Mouse (Mus musculus) left cerebral cortex, adult 11 months (tissue): ENCODE results near the gene Vars2.

Experiments used
- DNase-seq: peaks from one replicate; pipeline ENCODE4 v3.0.0; 2022; ENCODE audit warnings: low spot score

Gene Vars2

DNA sequence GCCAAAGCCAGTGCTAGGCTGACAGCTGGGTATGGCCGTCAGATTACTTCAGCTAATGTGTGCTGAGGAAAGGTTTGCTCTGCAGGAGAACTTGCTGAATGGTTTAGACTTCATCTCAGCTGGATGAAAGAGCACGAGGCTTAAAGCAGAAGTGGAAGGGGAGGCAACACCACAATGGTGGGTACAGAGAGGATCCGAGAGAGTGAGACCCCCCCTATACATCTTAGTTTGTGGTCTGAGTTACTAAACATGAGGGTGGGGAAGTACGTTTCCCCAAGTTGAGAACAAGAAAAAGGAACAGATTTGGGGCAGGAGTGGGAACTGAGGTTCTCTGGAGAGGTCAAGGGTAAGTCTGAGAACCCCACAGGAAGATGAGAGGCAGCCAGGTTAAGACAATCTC is 25.0 kb upstream of the Vars2 start:
- DNase-seq: no peak

DNA sequence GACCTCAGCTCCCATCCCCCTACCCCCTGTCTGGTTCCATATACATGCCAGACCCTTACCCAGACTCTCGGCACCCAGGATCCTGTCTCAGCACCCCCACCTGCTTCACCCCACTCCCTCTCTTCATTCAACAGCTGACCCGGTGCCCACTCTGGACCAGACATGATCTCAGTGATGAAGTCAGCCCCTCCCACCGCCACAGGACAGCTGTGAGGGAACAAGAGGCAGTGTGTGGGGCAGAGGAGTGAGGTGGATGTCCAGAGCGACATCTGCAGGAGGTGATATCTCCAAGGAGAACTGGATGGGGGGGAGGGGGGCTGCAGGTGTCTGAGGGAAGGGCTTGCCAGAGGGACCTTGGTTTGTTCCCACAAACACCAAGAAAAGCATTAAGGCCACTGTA is 24.4 kb upstream of the Vars2 start:
- DNase-seq: no peak

DNA sequence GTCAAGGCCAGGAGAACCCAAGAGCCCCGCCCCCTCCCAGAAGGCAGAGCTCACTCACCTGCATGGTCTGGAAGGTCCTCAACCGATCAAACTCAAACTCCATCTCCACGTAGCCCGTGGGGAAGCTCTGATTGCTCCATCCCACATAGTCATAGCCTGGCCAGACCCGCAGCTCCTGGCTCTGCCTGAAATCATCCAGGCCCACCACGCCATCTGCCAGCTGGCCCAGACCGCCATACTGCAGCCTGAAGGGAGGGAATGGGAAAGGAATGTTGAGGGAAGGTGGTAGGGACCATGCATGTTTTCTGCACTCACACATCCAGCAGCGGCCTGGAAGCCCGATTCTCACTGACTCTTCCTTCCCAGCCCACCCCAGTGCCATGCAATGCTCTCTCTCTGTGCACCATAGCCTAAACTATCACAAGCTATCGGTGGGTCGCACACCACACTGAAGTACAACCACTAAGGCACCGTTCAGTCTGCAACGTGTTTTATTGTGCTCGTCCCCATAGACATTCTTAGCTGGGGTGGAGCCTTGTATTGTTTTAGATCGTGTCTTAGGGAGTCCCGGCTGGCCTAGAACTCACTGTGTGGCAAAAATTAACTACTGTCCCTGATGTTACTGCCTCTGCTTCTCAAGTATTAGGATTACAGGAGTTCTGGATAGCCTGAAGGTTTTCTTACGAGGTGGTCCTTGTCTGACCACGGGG is 22.7 kb upstream of the Vars2 start:
- no peak for DNase-seq

DNA sequence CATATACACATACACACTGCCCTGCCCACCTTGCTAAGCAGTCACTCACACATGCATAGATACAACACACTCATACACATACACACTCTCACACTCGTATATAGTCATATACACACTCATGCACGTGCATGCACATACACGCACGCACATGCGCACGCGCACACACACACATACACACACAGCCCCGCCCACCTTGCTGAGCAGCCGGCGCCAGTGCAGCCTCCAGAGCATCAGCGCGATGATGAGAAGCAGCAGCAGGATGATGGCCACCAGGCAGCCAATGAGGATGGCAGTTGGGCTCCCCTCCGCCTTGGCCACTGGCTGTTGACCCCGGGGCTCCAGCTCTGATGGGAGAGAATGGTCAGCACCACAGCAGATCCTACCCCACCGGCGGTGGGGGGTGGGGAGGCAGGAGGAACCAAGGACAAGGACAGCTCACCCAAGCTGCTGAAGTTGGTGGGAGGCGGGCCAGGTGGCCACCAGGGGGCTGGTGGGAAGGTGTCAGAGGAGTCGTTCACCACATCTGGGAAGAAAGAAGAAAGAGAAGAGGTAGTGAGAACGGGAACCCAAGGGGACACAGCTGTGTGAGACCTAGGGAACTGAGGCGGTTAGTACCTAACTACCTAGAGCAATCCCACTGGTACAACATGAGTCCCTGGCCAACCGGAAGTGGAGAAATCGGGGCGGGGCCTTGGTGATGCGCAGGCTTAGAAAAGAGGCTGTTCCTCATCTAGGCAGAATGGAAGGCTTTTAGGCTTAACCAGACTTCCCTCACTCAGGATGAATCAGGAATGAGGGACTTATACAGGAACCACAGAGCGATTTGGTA is 21.2 kb upstream of the Vars2 start:
- no peak for DNase-seq

DNA sequence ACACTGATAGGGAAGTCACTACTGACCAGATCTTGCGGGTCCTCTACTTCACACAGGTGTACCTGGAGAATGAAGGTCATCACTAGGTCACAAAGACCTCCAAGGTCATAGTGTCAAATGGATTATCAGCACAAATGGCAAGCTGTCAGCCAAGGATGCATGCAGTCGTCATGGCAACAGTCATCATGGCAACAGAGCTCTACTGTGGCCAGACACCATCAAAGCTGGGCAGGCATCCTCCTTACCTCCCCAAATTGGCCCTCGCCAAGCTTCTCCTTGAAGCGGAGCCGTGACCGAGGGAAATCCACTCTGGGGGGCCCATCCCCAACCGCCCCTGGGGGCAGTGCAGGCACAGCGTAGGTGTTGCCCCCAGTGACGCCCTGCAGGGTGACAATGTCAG is 17.7 kb upstream of the Vars2 start:
- no peak for DNase-seq

DNA sequence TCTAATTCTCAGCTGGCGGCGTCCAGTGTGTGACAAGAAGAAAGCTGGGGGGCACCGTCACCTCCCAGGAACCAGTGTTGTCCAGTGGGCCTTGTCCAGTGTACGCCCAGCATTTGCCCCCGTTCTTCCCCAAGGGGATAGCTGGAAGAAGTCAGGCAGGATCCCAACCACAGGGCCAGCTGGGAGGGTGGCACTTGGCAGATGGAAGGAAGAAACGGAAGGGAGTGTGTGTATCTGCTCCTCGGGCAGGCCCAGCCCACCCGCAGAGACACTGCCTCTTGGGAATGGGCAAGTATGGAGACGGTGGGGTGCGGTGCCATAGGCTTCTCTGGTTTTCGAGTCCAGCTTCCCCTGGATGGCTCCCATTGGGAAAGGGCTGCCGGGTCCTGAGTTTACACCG is 14.6 kb upstream of the Vars2 start:
- no peak for DNase-seq

DNA sequence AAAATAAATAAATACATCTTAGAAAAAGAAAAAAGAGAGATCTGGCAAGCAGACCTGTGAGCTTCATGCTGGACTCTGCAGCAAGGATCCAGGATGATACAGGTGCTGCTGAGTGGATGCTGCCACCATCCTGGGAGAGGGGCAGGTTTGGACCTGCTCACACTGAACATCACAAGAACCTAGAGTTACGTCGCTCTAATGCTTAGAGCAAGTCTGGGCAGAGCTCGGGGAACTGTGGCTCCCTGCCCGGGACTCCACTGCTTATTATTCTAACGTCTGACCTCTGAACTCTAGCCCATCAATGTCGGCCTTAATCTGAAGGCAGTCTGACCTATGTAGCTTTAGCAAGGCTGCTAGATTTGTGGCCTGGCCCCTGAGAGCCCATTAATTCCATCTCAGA is 13.2 kb upstream of the Vars2 start:
- DNase-seq: no peak

DNA sequence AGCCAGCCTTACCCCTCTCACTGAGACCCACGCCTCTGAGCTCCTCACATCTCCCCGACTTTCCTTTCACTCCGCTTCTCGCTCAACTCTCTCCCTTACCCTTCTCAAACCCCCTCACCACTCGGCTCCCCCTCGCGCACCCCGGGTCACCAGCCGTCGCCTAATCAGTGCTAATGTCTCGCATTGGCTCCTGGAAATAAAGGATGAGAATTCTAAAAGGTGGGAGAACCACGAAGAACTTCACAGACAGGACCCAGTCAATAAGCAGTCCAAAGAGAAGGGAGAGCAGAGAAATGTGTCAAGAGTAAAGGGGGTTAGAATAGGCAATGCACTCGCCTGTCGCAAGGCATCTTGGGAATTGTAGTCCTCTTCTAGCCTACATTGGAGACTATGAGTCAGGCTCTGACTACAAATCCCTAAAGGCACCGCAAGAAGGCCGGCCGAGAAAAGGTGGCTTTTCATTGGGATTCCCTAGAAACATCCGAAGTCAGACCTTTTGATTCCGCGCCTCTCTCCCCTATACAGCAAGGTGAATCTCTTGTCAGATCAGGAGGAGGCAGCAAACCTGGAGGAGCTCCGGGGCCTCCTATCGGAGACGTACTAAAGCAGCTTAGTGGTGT is 6.1 kb upstream of the Vars2 start, which contains the start of gene Gtf2h4:
TSS of gene Gtf2h4 (minus strand) at position 324 of the 620 bp plus-strand sequence.
- DNase-seq: peak; percentile 95

DNA sequence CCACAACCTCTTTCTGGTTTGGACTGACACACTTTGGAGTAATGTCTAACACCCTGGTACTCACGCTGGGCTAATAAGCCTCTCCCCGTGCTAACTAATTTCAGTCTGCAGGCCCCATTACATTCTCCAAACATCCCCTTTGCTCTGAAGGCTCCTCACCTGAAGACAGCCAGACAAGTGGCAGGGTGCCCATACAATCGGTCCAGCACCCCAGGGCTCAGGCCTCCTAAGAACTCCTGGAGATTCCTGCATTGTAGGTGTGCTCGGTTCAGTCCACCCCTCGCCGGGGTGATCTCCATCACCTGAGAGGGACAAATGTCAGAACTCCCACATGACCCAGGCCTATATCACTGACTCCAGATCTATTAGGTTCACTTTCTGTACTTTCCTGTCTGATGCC is 5.1 kb upstream of the Vars2 start:
- DNase-seq: no peak

DNA sequence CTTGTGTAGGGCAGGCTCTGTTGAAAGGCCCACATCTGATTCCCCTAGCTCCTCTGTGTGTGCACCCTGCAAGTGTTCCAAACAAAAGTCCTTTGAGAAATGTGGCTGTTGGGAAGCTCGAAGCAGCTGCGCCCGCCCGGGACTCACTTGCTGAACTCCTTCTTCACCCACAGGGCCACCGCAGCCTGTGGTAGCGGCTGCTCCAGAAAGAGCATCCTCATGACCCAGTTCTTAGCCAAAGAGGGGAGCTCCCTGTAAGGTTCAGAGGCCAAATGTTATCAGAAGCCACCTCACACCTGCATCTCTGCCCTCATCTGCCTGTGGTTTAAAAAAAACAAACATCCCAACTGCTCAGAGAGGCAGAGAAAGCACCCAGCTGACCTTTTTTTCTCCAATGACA is 4.5 kb upstream of the Vars2 start:
- DNase-seq: no peak

DNA sequence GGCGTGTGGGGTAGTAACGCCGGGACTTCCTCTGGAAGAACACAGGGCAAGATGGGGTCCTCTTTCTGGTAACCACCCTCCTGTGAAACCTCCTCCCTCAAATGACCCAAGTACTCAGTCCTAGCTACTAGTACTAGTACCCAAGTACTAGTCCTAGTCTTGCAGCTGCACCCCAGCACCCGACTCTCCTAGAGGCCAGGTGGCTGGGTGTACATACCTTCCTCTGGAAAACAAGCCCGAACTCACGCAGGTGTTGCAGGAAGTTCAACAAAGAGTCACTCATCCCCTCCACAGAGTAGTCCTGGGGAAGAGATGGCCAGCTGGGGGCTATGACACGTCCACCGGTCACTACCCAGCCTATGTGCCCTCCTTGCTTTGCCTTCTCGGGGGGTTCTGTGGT is 2.3 kb upstream of the Vars2 start:
- no peak for DNase-seq

DNA sequence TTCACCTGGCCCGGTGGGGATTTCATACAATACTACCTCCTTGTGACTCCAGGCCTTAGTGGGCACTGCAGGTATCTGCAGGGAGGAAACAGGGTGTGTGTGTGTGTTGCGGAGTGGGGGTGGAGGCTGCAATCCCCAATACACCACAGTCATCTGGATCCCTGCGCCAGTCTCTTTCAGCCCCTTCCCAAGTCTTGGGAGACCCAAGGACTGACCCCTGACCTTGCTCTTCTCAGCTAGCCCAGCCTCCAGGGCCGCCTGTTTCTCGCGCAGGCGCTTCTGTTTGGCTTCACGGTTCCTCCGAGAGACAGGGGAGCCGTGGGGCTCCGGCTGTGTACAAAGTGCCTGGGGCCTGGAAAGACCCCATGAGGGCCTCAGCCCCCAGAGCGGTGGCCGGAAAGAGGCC is 538 bp downstream of the Vars2 start:
- DNase-seq: no peak

DNA sequence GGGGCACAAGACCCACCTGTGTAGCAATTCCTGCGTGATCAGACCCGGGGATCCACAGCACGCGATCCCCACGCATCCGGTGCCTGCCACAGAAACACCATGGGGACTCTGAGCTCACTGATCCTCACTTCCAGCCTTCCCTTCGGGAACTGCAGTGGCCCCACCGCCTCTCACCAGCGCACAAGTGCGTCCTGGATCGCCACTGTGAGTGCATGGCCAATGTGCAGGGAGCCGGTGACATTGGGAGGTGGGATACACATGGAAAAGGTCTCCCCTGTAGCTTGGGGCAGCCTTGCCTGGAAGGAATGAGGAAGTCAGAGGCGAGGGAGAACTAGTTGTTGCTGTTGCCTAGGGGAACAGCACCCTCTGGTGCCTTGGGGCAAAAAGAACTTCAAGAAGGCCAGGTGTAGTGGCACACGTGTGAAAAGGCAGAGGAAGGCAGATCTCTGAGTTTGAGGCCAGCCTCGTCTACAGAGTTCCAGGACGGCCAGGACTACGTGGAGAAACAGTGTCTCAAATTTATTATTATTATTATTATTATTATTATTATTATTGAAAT is 1.4 kb downstream of the Vars2 start:
- DNase-seq: no peak

DNA sequence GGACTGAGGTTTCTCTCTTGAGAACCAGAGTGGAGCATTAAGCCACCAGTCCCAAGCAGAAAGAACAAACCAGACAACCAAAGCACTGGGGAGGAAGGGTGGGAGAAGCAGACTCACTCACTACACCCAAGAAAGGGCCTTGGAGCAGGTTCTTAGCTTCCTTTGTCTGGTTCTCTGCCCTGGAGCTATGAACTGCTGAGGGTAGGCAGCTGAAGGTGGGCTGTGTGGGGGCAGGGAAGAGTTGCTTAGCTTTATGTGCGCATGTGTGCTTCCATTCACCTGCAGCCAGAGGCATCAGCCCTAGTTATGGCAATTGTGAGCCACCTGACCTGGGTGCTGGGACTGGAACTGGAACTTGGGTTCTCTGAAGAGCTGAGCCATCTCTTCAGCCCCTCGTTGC is 14.3 kb downstream of the Vars2 start:
- DNase-seq: no peak

DNA sequence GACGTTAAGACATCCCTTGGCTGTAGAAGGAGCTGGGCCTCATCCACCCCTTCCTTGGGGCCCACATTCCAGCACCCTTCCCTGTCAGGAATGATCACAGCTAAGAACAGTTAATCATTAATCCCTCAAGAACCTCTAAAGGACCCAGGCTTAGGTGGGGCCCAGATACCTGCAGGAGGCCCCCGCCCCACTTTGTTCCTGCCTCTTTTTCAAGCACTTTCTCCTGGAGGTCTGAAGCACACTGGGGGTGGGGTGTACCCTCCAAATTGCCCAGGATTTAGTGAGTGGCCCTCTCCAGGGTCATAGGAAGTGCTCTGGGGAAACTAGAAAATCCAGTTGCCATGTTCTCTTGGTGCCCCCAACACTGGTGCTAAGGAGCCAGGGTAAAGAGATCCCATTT is 18.0 kb downstream of the Vars2 start:
- no peak for DNase-seq

DNA sequence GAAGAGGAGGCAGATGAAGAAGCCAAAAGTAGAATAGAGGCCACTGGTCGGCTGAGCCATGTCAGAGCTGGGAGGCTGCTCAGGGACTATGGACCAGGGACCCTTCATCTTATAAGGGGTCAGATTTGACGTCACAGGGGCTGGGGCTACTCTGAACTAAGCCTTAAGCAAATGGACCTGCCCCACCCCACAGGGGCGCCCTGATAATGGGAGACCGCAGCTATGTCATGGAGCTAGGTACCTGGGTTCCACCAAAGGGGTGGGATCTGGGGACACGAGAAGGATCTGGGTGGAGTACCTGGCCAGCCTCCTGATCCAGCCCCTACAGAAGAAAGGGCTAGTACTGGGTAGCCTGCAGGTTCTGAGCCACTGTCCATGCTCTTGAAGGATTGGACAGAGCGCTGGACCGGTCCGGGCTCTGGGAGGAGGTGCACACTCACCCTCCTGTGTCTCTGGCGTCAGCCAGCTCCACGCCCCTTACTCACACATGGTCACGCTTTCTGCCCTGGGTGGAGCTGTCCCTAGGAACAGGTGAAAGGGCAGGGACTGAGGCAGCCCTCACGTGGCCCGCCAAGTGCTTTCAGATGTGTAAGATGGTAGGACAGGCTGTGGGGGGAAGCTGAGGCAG is 23.7 kb downstream of the Vars2 start, which contains the start of gene Mucl3:
TSS of gene Mucl3 (minus strand) at position 87 of the 628 bp plus-strand sequence.
- DNase-seq: no peak

DNA sequence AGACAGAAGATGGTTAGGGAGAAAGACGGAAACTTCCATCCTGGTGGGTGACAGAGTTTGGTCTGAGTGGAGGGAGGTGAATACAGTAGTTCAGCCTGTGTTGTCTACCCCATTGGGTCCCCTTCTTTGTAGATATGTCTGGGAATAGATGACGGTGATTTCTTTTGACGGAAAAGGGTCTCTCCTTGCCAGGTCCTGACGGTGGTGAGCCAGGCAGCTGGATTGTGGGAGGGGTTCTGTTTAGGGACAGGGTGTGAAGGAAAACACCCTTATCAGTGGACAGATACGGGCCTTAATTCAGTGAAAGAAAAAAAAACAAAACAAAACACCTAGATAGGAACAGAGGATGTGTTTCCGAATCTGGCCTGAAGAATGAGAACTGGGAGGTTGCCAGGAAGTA is 28.0 kb downstream of the Vars2 start:
- no peak for DNase-seq

DNA sequence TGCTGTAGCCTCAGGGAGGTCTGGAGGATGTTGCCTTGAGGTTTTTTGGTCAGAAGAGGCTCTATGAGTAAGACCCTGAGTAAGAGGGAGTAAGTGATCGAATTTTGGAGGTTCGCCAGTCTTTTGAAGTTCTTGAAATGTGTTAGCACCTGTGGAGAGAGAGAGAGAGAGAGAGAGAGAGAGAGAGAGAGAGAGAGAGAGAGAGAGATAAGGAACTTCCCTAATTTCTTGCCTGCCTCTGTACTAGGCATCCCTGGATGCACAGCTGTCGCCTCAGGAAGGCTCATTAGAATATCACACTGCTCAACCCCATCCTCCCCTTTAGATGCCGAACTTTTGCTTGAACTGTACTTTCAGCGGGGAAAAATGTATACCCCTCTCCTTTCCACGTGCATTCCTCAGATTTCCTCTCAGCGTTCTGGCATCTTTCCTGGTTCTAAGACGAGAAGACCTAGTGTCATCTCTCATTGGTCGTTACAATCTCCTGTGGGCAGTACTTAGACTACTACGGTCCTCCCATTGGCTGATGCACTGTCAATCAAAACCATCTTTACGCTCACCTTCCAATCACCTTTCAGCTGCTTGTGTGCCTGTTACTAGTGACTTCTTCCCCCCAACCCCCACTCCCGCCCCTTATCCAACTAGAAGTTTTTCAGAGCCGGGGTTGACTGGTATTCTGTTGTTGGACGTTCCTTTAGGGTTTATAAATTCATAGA is 28.8 kb downstream of the Vars2 start:
- DNase-seq: peak; percentile 42

DNA sequence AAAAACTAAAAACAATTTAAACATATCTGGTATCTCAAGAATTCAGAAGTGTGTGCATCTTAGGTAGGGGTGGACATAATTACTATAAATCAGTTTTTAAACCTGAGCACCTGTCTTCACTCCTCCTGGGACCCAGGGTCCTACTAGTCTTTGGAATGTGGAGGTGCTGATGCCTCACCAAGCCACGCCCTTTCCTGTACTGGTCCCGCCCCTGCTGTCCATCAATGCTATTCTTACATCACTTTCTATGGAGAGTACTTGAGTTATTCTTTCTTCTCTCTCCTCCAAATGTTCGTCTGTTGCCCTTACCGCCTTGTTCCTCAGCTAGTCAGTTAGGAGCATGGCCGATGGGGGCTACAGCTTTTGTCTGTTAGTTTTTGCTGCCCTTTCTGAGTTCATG is 31.0 kb downstream of the Vars2 start:
- DNase-seq: peak; percentile 26

DNA sequence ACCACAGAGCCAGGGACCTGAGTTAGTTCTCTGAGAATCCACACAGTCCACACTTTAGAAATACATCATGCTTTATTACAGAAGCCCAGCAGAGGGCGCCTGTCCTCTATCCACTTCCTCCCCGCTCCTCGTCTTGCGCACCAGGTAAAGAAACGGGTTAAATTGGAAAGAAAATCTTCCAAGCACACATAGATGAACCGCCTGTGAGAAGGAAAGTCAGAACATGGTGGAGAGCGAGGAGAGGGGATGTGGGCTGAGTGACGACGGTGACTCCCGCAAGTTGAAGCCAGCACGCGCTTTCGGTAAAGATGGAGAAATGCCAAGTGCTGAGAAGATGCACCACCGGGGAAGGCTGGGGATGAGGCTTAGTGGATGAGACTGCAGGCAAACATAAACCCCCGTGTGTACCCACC is 31.7 kb downstream of the Vars2 start:
- DNase-seq: peak; percentile 77

DNA sequence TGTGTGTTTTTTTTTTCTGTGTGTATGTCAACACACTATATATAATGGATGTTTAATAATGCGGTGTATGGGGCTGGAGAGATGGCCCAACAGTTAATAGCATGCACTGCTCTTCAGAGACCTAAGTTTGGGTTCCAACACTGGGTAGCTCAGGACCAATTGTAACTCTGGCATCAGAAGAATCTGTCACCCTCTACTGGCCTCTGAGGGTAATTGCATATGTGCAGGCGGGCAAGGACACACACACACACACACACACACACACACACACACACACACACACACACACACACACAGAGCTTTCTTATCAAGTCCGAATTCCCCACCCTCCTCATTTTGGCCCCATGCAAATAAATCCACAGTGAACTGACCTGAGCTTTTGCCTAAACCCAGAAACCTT is 32.2 kb downstream of the Vars2 start:
- no peak for DNase-seq

DNA sequence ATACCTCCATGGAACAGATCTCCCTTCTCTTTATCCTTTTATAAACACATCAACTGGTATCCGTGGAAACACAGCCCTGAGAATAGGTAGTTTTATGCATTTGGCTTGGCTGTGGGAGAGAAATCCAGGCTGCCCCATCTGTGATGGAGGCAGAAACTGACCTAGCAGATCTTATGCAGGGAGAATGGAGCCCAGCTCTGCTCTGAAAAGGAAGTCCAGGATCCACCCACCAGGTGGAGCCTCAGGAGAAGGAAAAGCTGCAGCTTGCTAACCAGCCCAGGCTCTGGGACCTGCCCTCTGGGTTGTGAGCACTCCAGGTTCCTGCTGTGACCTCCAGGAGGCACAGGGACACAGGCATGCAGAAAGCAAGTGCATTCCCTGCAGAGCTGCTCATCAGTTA is 33.4 kb downstream of the Vars2 start:
- DNase-seq: peak; percentile 58
